Mouse (Mus musculus) intestine, postnatal 0 days (tissue): ENCODE data around the gene Mzt1. TPM values are rescaled to one million over a fixed set of nuclear protein-coding genes. Genes with fewer than 3 reads are reported as not detected.
"Not testable (repeated sequence)": the region's sequence is repeated elsewhere in the genome, so short reads cannot be mapped to it uniquely, and the experiment has no call there.

ENCODE experiments used
- ATAC-seq: fragments of 200-750 bp; cut with Nextera tagmentation; 2 replicates; pipeline ENCODE4 v1.8.0; 2017; ENCODE audit warnings: mild to moderate bottlenecking, moderate TSS enrichment, moderate library complexity
- H3K27ac ChIP-seq: fragments of 300-500 bp; sonication (generic); 2 replicates; pipeline ENCODE4 v1.5.1; 2014; ENCODE audit warnings: mild to moderate bottlenecking, low read depth, low read length, moderate library complexity
- H3K27me3 ChIP-seq: fragments of 300-500 bp; sonication (generic); replicated peaks from 2 replicates; pipeline ENCODE4 v1.6.1; 2014; ENCODE audit warnings: low read length, mixed read lengths; ENCODE audit not compliant: control insufficient read depth, insufficient read depth
- H3K36me3 ChIP-seq: fragments of 300-500 bp; sonication (generic); 2 replicates; pipeline ENCODE4 v1.6.1; 2014; ENCODE audit warnings: mild to moderate bottlenecking, moderate library complexity; ENCODE audit not compliant: control insufficient read depth, insufficient read depth
- H3K4me1 ChIP-seq: fragments of 300-500 bp; sonication (generic); replicated peaks from 2 replicates; pipeline ENCODE4 v1.6.1; 2014; ENCODE audit warnings: antibody characterized with exemption, low read length, mixed read lengths; ENCODE audit not compliant: control insufficient read depth, insufficient read depth
- H3K4me2 ChIP-seq: fragments of 300-500 bp; sonication (generic); replicated peaks from 2 replicates; pipeline ENCODE4 v1.6.1; 2014; ENCODE audit warnings: low read depth, mild to moderate bottlenecking, moderate library complexity
- H3K4me3 ChIP-seq: fragments of 300-500 bp; sonication (generic); 2 replicates; pipeline ENCODE4 v1.5.1; 2014; ENCODE audit warnings: low read depth, low read length
- H3K9ac ChIP-seq: fragments of 300-500 bp; sonication (generic); 2 replicates; pipeline ENCODE4 v1.6.1; 2014; ENCODE audit warnings: mild to moderate bottlenecking, low read depth, low read length
- H3K9me3 ChIP-seq: fragments of 300-500 bp; sonication (generic); 2 replicates; pipeline ENCODE4 v1.6.1; 2016; ENCODE audit warnings: mixed run types; ENCODE audit not compliant: control insufficient read depth
- CTCF ChIP-seq: sonication (generic); IDR thresholded peaks from 2 replicates; pipeline ENCODE4 v1.5.1; 2016; ENCODE audit warnings: low read depth, mild to moderate bottlenecking, control low read depth, antibody characterized with exemption, moderate library complexity
- WGBS: fragments of 180-500 bp; shearing (Covaris S2); extraction: QIAGEN DNeasy Blood & Tissue Kit; methylation state at CpG from one replicate; pipeline ENCODE4 v1.1.7; 2014; 5-methylcytosine and 5-hydroxymethylcytosine counted together
- polyA plus RNA-seq: library from polyadenylated mRNA; unstranded; fragments of >200 nt; fragmentation: Nextera tagmentation; extraction: Ambion mirVana; gene quantifications from 2 replicates; pipeline ENCODE4 v1.2.1, GENCODE M21; 2015

Mzt1 gene
- polyA plus RNA-seq, 1 experiment from 2014 or later = 46.2 TPM

- 73% methylated on average over 2 of the region's 2 CpGs for WGBS
- no peak for TF ChIP-seq CTCF
- Histone ChIP-seq H3K27ac (no peak overlapping the region), H3K4me3 (no peak overlapping the region), H3K9ac (no peak overlapping the region), H3K4me2 (no peak overlapping the region), H3K36me3 (peaks cover 10% of the 10 kb centered on the region; the same call in 1 of the 2 replicates), H3K9me3 (no peaks in the 10 kb centered on the region), H3K4me1 (no peaks in the 10 kb centered on the region), H3K27me3 (no peaks in the 10 kb centered on the region)
- ATAC-seq = 0 out of 2 replicates have a peak, but pooled peaks have one; percentile 38
Observed at GRCm38 (mm10) chr14:99037703-99038102, 8.2 kb downstream of the Mzt1 start.

- TF ChIP-seq CTCF = no peak
- WGBS = 65% methylated on average over 4 of the region's 4 CpGs
- Histone ChIP-seq H3K9me3 (no peaks in the 10 kb centered on the region), H3K27ac (no peak overlapping the region), H3K9ac (no peak overlapping the region), H3K4me3 (no peak overlapping the region), H3K4me2 (no peak overlapping the region), H3K27me3 (no peaks in the 10 kb centered on the region), H3K4me1 (no peaks in the 10 kb centered on the region), H3K36me3 (peaks cover 10% of the 10 kb centered on the region; the same call in 1 of the 2 replicates)
- ATAC-seq = no peak
Observed at GRCm38 (mm10) chr14:99036039-99036438, 9.9 kb downstream of the Mzt1 start.

GRCm38 (mm10) chr14:99034851-99035250, 11.1 kb downstream of the Mzt1 start:
- H3K27ac ChIP-seq, ATAC-seq, H3K9ac ChIP-seq, H3K4me3 ChIP-seq, H3K27me3 ChIP-seq, H3K9me3 ChIP-seq, H3K4me1 ChIP-seq, H3K4me2 ChIP-seq: not testable (repeated sequence)
- WGBS = 91% methylated on average over 8 of the region's 8 CpGs
- peaks cover 10% of the 10 kb centered on the region; the same call in 1 of the 2 replicates for H3K36me3 ChIP-seq

DNA sequence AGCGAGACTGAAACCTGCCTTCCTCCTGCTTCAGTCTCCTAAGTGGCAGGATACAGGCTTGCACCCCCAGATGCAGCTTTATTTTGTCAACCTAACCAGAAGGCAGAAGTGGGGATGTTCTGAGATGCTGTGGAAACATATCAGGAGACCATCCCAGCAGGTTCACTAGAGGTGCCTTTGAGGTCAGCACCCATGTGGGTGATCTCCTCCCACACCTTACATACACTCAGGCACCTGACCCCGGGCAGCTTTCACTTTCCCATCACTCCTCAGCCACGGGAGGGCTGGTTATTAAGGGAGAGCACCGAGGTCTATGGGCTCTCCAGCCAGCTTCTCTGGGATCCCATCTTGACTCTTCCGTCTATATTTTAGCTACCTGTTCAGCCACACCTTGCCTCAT, 13.3 kb downstream of the Mzt1 start:
- Histone ChIP-seq H3K9ac (no peak overlapping the region), H3K9me3 (no peaks in the 10 kb centered on the region), H3K4me3 (no peak overlapping the region), H3K4me1 (no peaks in the 10 kb centered on the region), H3K27me3 (no peaks in the 10 kb centered on the region), H3K36me3 (peaks cover 5% of the 10 kb centered on the region; the same call in 1 of the 2 replicates), H3K27ac (0 out of 2 replicates have a peak overlapping the region, but pooled peaks have one; percentile 15), H3K4me2 (no peak overlapping the region)
- 0 out of 2 replicates have a peak, but pooled peaks have one; percentile 16 for ATAC-seq
- TF ChIP-seq CTCF = no peak
- WGBS = 67% methylated on average over 5 of the region's 5 CpGs

DNA sequence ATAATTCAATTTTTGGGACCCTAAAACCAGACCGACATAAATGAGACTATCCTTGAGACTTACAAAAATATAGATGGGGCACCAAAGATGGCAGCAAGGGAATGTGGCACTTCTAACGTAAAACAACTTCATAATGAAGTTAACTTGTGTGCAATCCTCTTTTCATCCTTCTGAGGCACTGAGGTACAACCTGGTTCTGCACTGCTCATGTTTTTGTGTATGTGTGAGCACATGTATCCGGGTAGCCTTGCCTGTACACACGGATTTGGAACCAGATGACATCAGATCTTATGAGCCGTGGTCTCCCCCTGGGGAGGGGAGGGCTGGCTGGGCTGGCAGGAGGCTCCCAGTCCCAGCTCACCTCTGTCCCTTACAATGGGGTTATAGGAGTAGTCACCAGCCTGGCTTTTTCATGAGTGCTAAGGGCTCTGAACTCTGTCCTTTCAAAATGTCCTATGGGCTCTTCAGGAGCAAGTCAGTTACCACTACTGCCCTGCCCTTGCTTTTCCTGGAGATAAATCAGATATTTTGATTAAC, 14.5 kb downstream of the Mzt1 start:
- Histone ChIP-seq H3K27ac (no peak overlapping the region), H3K4me2 (no peak overlapping the region), H3K9me3 (no peaks in the 10 kb centered on the region; the same call in 1 of the 2 replicates), H3K4me1 (no peaks in the 10 kb centered on the region), H3K27me3 (no peaks in the 10 kb centered on the region), H3K36me3 (peaks cover 5% of the 10 kb centered on the region; the same call in 1 of the 2 replicates), H3K4me3 (no peak overlapping the region), H3K9ac (no peak overlapping the region)
- no peak for TF ChIP-seq CTCF
- 80% methylated on average over 5 of the region's 5 CpGs for WGBS
- ATAC-seq = no peak

DNA sequence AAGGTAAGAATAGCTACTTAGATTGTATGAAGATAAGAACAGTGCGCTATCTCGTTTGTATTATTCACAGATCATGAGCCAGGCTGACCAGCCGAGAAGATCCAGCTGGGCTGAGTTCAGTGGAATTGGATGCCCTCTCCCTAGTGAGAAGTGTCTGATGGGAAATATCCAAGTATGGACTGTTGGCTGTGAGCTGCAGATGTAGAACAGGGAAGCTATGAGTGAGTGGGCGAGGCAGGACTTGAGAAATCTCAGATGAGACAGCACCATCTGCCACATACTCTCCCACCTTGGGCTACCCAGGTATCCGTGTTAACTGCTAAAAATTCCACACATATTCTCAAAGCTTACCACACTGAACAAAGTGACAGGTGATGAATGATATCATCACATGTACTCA, 15.9 kb downstream of the Mzt1 start:
- Histone ChIP-seq H3K36me3 (peaks cover 5% of the 10 kb centered on the region; the same call in 1 of the 2 replicates), H3K27me3 (no peaks in the 10 kb centered on the region), H3K4me1 (no peaks in the 10 kb centered on the region), H3K9ac (no peak overlapping the region), H3K4me2 (no peak overlapping the region), H3K9me3 (no peaks in the 10 kb centered on the region; the same call in 1 of the 2 replicates), H3K4me3 (no peak overlapping the region), H3K27ac (no peak overlapping the region)
- TF ChIP-seq CTCF = no peak
- ATAC-seq = no peak
- WGBS = 55% methylated on average over 5 of the region's 5 CpGs
